Mouse (Mus musculus): ENCODE measurements around the gene Mast1.

DNA sequence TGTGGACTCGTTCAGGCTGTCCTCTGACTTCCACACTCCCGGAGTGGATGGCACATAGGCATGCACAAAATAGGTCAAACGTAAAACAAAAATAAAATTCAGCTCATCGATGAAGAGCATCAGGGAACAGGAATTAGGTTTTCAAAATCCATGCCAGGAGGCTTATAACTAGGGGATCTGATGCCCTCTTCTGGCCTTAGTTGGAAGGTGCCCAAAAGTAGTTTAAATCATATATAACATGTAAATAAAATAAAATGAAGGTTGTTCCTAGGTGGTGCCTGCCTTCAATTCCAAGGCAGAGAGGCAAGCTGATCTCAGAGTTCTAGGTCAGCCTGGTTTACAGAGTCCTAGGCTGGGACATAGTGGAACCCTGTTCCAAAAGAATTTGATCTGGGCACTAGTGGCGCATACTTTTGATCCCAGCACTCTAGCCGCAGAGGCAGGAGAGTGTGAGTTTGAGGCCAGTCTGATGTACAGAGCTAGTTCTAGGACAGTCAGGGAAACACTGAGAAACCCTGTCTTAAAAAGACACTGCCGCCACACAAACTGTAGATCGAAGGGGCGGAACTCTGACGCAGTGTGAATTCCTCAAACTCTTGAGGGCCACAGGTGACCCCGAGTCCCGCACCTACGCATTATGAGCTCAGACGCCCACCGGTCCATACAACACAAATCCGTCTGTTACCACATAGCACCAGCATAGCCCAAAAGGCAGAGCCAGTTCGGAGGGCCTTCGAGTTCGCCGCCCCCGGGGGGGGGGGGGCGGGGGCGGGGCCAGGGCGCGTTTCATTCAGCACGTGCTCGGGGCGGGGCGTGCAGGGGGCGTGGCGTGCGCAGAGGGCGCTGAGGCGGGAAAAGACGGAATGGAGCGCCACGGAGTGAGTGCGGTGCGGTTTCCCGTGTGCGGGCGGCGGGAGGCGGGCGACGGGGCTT, 65.5 kb downstream of the Mast1 start, which contains the start of gene Syce2:
- TF ChIP-seq CTCF (IDR thresholded peaks at IDR 0.05) = peak; percentile 50
- TF ChIP-seq POLR2A (IDR thresholded peaks at IDR 0.05; ENCODE audit: insufficient read depth, low read depth, low read length) = no peak

Data from heart, adult 2 months (tissue).